Mouse (Mus musculus) right cerebral cortex, adult 2 months (tissue): ENCODE results near the gene Prdm2.

ENCODE experiments used
- DNase-seq, 2 experiments: peaks; one replicate each; pipeline ENCODE4 v3.0.0; 2021 to 2022; ENCODE audit warnings: low spot score in 2 of 2

The Prdm2 gene

GRCm38 (mm10) chr4:143212341-143213174 lies at the start of gene Prdm2:
Gene Prdm2, minus strand, starts transcription at chr4:143212995.
- peak; percentile 55 to 64 for DNase-seq

- no peak for DNase-seq
Observed at GRCm38 (mm10) chr4:143259718-143260349, 47.0 kb upstream of the Prdm2 start.

DNA sequence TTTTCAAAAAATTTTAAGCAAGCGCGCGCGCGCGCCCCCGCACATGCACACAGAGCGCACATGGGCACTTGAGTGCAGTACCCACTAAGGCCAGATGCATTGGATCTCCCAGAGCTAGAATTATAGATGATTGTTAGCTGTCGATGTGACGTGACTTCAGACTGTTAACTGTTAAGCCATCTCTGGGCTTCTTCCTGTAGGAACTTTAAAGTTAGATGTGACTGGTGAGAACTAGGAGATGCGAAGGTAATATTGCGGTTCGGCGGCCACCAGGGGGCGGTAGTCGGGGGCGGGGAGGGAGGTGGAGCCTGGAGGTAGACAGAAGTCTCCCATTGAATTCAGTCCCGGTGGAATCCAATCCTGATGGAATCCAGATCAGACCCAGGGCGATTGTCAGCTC lies 45.7 kb upstream of the Prdm2 start:
- DNase-seq = peak in 1 of 2 experiments; percentile 35

DNA sequence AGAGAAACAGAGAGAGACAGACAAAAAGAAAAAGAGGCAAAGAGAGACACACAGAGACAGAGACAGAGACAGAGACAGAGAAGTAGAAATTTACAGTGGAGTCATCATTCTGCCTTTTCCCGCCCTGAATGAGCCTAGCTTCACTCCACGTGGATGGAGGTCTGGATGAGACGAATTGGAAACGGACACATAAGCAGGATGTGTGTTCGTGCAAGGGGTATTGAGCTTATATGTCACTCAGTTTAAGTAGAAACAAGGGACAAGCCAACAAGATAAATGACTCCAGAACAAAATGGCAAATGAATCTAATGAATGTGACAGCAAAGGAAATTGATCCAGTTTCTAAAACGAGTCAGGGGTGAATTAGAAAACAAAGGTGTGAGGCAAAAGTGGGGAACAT lies 45.2 kb upstream of the Prdm2 start:
- no peak for DNase-seq

GRCm38 (mm10) chr4:143255541-143255940 lies 42.7 kb upstream of the Prdm2 start:
- DNase-seq = no peak

GRCm38 (mm10) chr4:143253356-143253755 lies 40.6 kb upstream of the Prdm2 start:
- DNase-seq = no peak

DNA sequence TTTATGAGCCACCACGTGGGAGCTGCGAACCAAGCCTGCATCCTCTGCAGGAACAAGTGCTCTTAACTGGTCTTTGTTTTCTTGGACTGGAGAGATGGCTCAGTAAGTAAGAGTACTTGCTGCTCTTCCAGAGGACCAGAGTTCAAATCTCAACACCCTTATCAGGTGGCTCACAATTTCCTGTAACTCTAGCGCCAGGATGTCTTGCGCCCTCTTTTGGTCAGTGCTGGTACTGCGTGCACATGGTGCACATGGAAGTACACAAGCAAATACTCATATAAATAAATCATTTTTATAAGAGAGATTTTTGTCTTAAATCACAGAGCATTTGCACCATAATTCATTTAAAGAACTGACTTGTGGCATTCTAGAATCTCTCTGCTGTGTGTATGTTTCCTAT lies 35.3 kb upstream of the Prdm2 start:
- DNase-seq = no peak

DNA sequence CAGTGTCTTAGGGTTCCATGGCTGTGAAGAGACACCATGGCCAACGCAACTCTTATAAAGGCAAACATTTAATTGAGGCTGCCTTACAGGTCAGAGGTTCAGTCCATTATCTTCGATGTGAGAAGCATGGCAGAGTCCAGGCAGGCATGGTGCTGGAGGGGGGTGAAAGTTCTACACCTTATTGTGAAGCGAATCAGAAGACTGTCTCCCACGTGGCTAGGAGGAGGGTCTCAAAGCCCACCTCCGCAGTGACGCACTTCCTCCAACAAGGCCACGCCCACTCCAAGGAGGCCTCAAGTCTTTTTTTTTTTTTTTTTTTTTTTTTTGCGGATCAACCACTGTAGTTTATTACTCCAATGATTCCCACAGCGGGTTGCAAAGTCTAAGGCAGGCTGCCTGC lies 28.5 kb upstream of the Prdm2 start:
- DNase-seq = no peak

GRCm38 (mm10) chr4:143239615-143240201 lies 26.9 kb upstream of the Prdm2 start:
- no peak for DNase-seq

GRCm38 (mm10) chr4:143239117-143239516 lies 26.3 kb upstream of the Prdm2 start:
- DNase-seq = no peak

DNA sequence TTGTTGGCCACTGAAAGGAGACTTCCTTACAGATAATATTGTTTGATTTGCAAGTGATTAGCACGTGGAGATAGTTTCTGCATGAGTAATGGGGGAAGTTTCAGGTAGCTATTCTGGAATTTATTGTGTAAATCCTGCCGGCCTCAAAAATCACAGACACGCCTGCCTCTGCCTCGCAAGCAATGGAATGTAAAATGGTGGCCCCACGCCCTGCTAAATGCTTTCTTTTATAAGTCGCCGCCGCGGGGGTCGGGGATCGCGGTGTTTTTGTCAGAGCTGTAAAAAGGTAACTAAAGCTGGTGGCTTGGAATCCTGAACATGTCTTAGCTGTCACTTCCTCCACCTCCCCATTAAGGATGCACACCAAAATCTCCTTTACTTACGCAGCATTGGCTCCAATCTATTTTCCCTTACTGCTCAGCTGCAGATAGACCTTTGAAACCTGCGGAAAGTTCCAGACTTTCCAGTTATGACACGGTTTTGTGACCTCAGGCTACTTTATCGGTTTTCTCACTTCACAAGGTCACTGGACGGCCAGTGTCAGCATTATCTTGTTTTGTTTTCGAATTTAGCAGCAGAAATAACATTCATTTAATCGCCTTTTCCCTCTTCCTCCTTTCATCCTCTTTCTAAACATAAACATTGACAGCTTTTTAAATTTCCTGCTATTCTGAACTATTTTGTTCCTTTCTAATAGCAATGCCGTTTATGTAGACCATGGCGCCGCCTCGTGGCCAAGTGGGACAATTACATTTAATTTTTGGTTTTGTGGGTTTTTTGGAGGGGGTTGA lies 25.6 kb upstream of the Prdm2 start:
- DNase-seq = peak; percentile 48 to 59

DNA sequence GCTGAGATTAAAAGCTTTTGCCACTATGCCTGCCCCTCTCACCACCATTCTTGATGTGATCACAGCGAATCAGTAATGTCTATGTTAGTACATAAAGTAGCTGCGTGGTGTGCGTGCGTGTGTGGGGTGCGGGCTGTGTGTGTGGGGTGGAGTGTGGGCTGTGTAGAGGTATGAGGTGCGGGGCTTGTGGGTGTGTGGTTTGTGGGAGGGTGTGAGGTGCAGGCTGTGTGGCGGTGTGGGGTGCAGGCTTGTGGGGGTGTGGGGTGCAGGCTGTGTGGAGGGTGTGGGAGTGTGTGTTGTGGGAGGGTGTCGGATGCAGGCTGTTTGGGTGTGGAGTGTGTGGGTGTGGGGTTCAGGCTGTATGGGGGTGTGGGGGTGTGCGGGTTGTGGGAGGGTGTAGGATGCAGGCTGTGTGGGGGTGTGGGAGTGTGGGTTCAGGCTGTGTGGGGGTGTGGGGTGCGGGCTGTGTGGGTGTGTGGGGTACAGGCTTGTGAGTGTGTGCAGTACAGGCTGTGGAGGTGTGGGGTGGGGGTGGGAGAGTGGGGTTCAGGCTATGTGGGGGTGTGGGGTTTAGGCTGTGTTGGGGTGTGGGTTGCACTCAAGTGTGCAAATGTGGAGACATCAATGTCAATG lies 19.1 kb upstream of the Prdm2 start:
- no peak for DNase-seq

GRCm38 (mm10) chr4:143231110-143231509 lies 18.3 kb upstream of the Prdm2 start:
- DNase-seq = no peak

DNA sequence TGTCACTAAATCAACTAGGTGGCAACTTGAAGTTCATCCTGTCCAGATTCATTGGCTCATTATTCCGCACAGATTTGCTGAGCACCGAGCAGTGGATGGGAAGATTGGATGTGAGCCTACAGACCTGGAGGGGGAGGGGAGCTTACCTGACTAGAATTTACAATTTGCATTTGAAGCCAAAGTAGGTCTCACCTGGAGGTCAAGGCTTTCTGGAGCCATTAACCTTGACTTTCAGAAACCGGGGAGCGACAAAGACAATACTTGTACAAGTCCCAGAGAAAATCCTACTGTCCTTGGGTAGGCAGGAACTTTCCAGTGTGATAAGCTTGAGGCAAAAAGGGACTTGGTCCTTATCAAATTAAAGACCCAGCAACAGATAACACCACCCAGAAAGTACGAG lies 15.2 kb upstream of the Prdm2 start:
- DNase-seq = no peak

GRCm38 (mm10) chr4:143225886-143226285 lies 13.1 kb upstream of the Prdm2 start:
- no peak for DNase-seq

DNA sequence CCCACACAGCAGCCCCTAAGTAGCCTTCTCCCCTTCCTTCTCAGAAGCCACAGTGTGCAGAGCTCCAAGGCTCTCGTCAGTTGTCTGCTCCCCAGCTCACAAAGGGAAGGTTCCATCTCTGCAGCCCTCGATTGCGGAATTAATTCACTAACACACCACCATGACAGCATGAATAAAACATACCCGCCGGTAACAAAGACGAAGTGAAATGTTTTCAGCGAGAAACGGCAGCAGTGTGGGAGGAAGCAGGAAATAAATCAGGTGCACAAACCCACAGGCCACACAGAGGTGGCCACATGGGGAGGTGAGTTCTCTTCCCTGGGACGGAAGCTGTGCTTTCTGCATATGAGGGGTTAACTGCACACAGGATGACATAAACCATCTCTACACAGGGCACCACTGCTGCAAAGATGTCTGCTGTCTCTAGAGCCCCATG lies 6.5 kb upstream of the Prdm2 start:
- no peak for DNase-seq

GRCm38 (mm10) chr4:143218858-143219257 lies 6.1 kb upstream of the Prdm2 start:
- no peak for DNase-seq

DNA sequence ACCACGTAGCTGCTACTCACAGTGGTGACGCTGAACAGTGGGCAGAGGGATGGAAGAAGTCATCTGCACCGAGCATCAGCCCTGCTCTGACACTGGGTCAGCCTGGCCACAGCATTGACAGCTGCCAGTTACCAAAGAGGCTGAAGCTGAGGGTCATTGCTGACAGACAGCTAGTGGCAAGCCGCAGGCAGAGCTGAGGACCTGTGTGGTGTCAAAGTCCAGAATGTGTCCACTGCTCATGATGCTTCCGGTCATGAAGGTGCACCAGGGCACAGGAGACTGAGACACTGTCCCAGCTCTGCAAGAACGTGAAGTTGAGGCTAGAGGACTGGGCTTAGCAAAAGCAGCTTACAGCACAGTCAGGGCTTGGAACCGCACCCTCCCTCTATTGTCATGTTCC lies 4.4 kb upstream of the Prdm2 start:
- DNase-seq = no peak

- DNase-seq = no peak
Observed at GRCm38 (mm10) chr4:143214221-143214797, 1.5 kb upstream of the Prdm2 start.

DNA sequence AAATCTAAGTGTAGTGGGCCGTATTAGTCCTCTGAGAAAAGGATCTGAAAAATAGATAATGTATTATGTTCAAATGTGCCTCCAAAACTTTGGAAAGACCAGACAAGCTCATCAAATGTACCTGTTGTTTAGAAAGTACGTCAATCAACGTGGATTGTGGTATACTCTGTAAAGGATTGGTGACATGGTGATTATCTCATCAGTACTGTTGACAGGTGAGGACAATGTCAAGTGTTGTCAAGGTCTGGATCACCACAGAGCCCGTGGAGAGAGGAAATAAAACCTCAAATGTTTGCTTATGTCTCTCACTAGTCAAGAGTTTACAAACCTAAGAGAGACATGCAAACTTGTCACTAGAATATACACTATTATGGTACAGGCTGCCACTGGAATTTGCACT lies 776 bp upstream of the Prdm2 start:
- DNase-seq = no peak

DNA sequence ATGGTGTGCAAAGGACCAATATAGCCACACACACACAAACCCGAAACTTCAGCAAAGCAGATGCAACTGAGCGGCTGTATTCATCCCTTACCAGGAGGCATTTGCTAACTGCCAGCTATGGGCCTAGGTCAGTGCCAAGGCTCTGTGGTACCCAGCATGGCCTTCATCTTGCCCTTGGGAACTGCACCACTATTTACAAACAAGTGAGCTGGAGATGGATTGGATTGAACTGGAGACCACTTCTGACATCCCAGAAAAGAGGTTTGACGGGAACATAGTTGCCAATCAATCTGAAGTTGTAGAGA lies 332 bp upstream of the Prdm2 start:
- no peak for DNase-seq
